Mouse (Mus musculus): ENCODE data around the gene Abcc10.

- TF ChIP-seq CTCF (IDR thresholded peaks at IDR 0.05; ENCODE audit: borderline replicate concordance, control insufficient read depth, extremely low read depth, insufficient read depth, low read length, poor library complexity) (no peak), POLR2A (IDR thresholded peaks at IDR 0.05; ENCODE audit: control insufficient read depth, extremely low read depth, insufficient read depth, low read length, poor library complexity) (no peak)
Measured at GRCm38 (mm10) chr17:46371783-46372182, 43.6 kb upstream of the Abcc10 start.
